Mouse (Mus musculus) bone marrow, adult 2 months (tissue): ENCODE results near the gene Minos1.

Source experiments
- CTCF ChIP-seq: fragments of 200-500 bp; IDR thresholded peaks from 2 replicates; pipeline ENCODE4 v1.5.1; 2011; ENCODE audit warnings: low read length, control low read depth; ENCODE audit not compliant: control insufficient read depth, insufficient read depth
- POLR2A ChIP-seq: fragments of 200-500 bp; IDR thresholded peaks from 2 replicates; pipeline ENCODE4 v1.6.1; 2011; ENCODE audit warnings: low read depth, mild to moderate bottlenecking, control low read depth, low read length, borderline replicate concordance; ENCODE audit not compliant: control insufficient read depth

DNA sequence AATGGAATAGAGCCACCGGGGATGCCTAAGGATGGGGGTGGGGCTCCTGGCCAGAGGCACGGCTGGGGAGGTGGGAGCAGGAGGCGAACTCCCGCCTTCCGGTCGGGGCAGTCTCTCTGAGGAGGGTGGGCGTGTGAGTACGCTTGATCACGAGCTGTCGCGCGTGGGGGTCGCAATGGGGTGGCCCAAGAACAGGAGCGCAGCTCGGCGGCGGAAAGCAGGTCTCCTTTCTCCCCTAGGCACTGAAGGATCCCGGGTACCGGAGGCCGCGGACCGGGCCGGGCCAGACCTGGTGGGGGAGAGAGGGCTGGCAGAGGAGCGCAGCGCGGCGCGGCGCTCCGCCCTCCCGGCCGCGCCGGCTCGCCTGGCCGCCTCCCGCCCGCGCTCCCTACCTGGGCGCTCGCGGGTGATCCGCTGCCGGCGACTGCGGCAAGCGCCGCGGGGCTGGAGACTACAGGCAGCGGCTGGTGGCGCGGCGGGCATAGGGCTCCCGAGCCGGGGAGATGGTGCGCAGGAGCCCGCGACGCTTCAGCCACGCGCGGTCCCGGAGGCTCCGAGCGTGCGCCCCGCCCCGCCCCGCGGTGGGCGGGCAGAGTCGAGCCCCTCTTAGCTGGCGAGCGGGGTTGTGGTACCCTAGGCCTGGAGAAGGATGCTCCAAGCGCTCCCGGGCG lies 55.7 kb downstream of the Minos1 start, which contains the start of gene Htr6:
- TF ChIP-seq POLR2A (no peak), CTCF (no peak)
